Mouse (Mus musculus): Measurements from ENCODE around the gene Olfr1111. TPM values are rescaled to one million over a fixed set of nuclear protein-coding genes. Genes with fewer than 3 reads are reported as not detected.
"Not testable (repeated sequence)": the region's sequence is repeated elsewhere in the genome, so short reads cannot be mapped to it uniquely, and the experiment has no call there.

Olfr1111 gene
- polyA plus RNA-seq (2015; fragmentation: Nextera tagmentation; extraction: Ambion mirVana), result not detected in 2 replicates

GRCm38 (mm10) chr2:87152524-87152923, at the start of gene Olfr1111:
Gene Olfr1111, minus strand, starts transcription at chr2:87152624.
- DNase-seq (ENCODE audit: low spot score), result no peak

GRCm38 (mm10) chr2:87187498-87187897, 35.1 kb upstream of the Olfr1111 start, which contains the start of gene Olfr1112:
Gene Olfr1112, plus strand, starts transcription at chr2:87187798.
- no peak for DNase-seq (ENCODE audit: low spot score)

- DNase-seq (ENCODE audit: low spot score), result not testable (repeated sequence)
These were observed 15.3 kb upstream of the Olfr1111 start for GRCm38 (mm10) chr2:87167731-87168130.

GRCm38 (mm10) chr2:87140200-87140599, 12.2 kb downstream of the Olfr1111 start, which contains the start of gene Olfr1110:
Gene Olfr1110, minus strand, starts transcription at chr2:87140300.
- no peak for DNase-seq (ENCODE audit: low spot score)

- no peak for DNase-seq (ENCODE audit: low spot score)
These were observed 38.0 kb downstream of the Olfr1111 start, which contains the start of gene Olfr259 for GRCm38 (mm10) chr2:87114467-87114866. Gene Olfr259, minus strand, starts transcription at chr2:87114567.

Other genes starting within 250 kb of the Olfr1111 start
- gene Olfr1098, start 228.1 kb downstream of the Olfr1111 start, polyA plus RNA-seq (2015; fragmentation: Nextera tagmentation; extraction: Ambion mirVana), result not detected in 2 replicates
- gene Olfr1099, start 191.9 kb downstream of the Olfr1111 start, polyA plus RNA-seq (2015; fragmentation: Nextera tagmentation; extraction: Ambion mirVana), result not detected in 2 replicates
- gene Olfr1100, start 172.7 kb downstream of the Olfr1111 start, polyA plus RNA-seq (2015; fragmentation: Nextera tagmentation; extraction: Ambion mirVana), result not detected in 2 replicates
- not detected in 2 replicates for gene Olfr1101, start 161.4 kb downstream of the Olfr1111 start, polyA plus RNA-seq (2015; fragmentation: Nextera tagmentation; extraction: Ambion mirVana)
- not detected in 2 replicates for gene Olfr1102, start 154.2 kb downstream of the Olfr1111 start, polyA plus RNA-seq (2015; fragmentation: Nextera tagmentation; extraction: Ambion mirVana)
- not detected in 2 replicates for gene Olfr1104, start 125.5 kb downstream of the Olfr1111 start, polyA plus RNA-seq (2015; fragmentation: Nextera tagmentation; extraction: Ambion mirVana)
- not detected in 2 replicates for gene Olfr1105, start 116.1 kb downstream of the Olfr1111 start, polyA plus RNA-seq (2015; fragmentation: Nextera tagmentation; extraction: Ambion mirVana)
- gene Olfr1106, start 100.4 kb downstream of the Olfr1111 start, polyA plus RNA-seq (2015; fragmentation: Nextera tagmentation; extraction: Ambion mirVana), result not detected in 2 replicates
- gene Olfr1107, start 76.8 kb downstream of the Olfr1111 start, polyA plus RNA-seq (2015; fragmentation: Nextera tagmentation; extraction: Ambion mirVana), result not detected in 2 replicates
- gene Olfr1109, start 56.6 kb downstream of the Olfr1111 start, polyA plus RNA-seq (2015; fragmentation: Nextera tagmentation; extraction: Ambion mirVana), result not detected in 2 replicates
- gene Olfr259, start 38.1 kb downstream of the Olfr1111 start, polyA plus RNA-seq (2015; fragmentation: Nextera tagmentation; extraction: Ambion mirVana), result not detected in 2 replicates
- gene Olfr1110, start 12.3 kb downstream of the Olfr1111 start, polyA plus RNA-seq (2015; fragmentation: Nextera tagmentation; extraction: Ambion mirVana), result not detected in 2 replicates
- not detected in 2 replicates for gene Olfr1112, start 35.2 kb upstream of the Olfr1111 start, polyA plus RNA-seq (2015; fragmentation: Nextera tagmentation; extraction: Ambion mirVana)
- not detected in 2 replicates for gene Olfr1113, start 56.3 kb upstream of the Olfr1111 start, polyA plus RNA-seq (2015; fragmentation: Nextera tagmentation; extraction: Ambion mirVana)
- not detected in 2 replicates for gene Olfr1115, start 95.4 kb upstream of the Olfr1111 start, polyA plus RNA-seq (2015; fragmentation: Nextera tagmentation; extraction: Ambion mirVana)
- not detected in 2 replicates for gene Olfr1116, start 114.9 kb upstream of the Olfr1111 start, polyA plus RNA-seq (2015; fragmentation: Nextera tagmentation; extraction: Ambion mirVana)
- gene Olfr1118, start 155.0 kb upstream of the Olfr1111 start, polyA plus RNA-seq (2015; fragmentation: Nextera tagmentation; extraction: Ambion mirVana), result not detected in 2 replicates
- gene Olfr1120, start 202.2 kb upstream of the Olfr1111 start, polyA plus RNA-seq (2015; fragmentation: Nextera tagmentation; extraction: Ambion mirVana), result not detected in 2 replicates
- gene Olfr1121, start 217.3 kb upstream of the Olfr1111 start, polyA plus RNA-seq (2015; fragmentation: Nextera tagmentation; extraction: Ambion mirVana), result not detected in 2 replicates
- not detected in 2 replicates for gene Olfr1122, start 233.2 kb upstream of the Olfr1111 start, polyA plus RNA-seq (2015; fragmentation: Nextera tagmentation; extraction: Ambion mirVana)

All from thymus, postnatal 0 days (tissue).